Mouse (Mus musculus) intestine, embryonic 15.5 days (tissue): ENCODE measurements at regions not wholly inside any gene's neighbourhood (a gene's known extent, or its start where the extent isn't known, plus 50 kb on each side); places are given as distances from the start of the nearest gene placed in this dataset.

Experiments used
- ATAC-seq: fragments of 200-750 bp; cut with Nextera tagmentation; 2 replicates; pipeline ENCODE4 v1.8.0; 2017; ENCODE audit warnings: moderate TSS enrichment, moderate library complexity
- H3K27ac ChIP-seq: fragments of 300-500 bp; sonication (generic); 2 replicates; pipeline ENCODE4 v1.5.1; 2015; ENCODE audit warnings: mild to moderate bottlenecking, inconsistent platforms
- H3K27me3 ChIP-seq: fragments of 300-500 bp; sonication (generic); replicated peaks from 2 replicates; pipeline ENCODE4 v1.6.1; 2015; ENCODE audit warnings: inconsistent platforms
- H3K36me3 ChIP-seq: fragments of 300-500 bp; sonication (generic); 2 replicates; pipeline ENCODE4 v1.6.1; 2015; ENCODE audit warnings: inconsistent platforms
- H3K4me1 ChIP-seq: fragments of 300-500 bp; sonication (generic); replicated peaks from 2 replicates; pipeline ENCODE4 v1.6.1; 2015; ENCODE audit warnings: inconsistent platforms
- H3K4me2 ChIP-seq: fragments of 300-500 bp; sonication (generic); replicated peaks from 2 replicates; pipeline ENCODE4 v1.6.1; 2015; ENCODE audit warnings: mild to moderate bottlenecking, inconsistent platforms
- H3K4me3 ChIP-seq: fragments of 300-500 bp; sonication (generic); replicated peaks from 2 replicates; pipeline ENCODE4 v1.5.1; 2015; ENCODE audit warnings: inconsistent platforms
- H3K9ac ChIP-seq: fragments of 300-500 bp; sonication (generic); 2 replicates; pipeline ENCODE4 v1.6.1; 2015; ENCODE audit warnings: inconsistent platforms
- H3K9me3 ChIP-seq: fragments of 300-500 bp; sonication (generic); 2 replicates; pipeline ENCODE4 v1.6.1; 2016; ENCODE audit warnings: inconsistent platforms
- WGBS: fragments of 180-500 bp; shearing (Covaris S2); methylation state at CpG from one replicate; pipeline ENCODE4 v1.1.7; 2015; 5-methylcytosine and 5-hydroxymethylcytosine counted together

DNA sequence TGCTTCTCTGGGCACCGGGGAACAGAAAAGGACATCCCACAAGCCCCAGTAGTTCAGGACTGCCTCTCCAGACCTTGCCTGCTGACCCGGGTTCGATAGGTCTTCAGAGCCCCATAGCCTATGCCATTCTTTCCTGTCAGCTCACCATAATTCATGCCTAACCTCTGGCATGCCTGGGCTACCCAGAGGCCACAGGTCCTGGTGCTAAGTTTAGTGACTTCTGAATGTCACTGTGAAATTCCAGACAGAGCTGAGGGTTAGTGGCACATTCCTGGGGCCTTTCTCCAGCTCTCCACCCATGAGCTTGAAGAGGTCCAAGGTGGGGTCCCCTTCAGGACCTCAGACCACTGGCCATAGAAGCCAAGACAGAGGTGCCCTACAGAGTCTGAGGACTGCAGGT, 62.4 kb upstream of the Slc6a6 start:
- WGBS = 82% methylated on average over 3 of the region's 3 CpGs
- H3K4me3 ChIP-seq = no peak overlapping the region
- H3K9me3 ChIP-seq = no peaks in the 10 kb centered on the region
- no peak overlapping the region for H3K4me2 ChIP-seq
- no peaks in the 10 kb centered on the region for H3K27me3 ChIP-seq
- ATAC-seq = no peak
- H3K27ac ChIP-seq = no peak overlapping the region
- H3K4me1 ChIP-seq = peaks cover 7% of the 10 kb centered on the region; the same call in 1 of the 2 replicates
- no peaks in the 10 kb centered on the region for H3K36me3 ChIP-seq
- H3K9ac ChIP-seq = no peak overlapping the region

- no peaks in the 10 kb centered on the region for H3K36me3 ChIP-seq
- no peaks in the 10 kb centered on the region for H3K9me3 ChIP-seq
- no peak overlapping the region for H3K4me3 ChIP-seq
- H3K9ac ChIP-seq = no peak overlapping the region
- no peak for ATAC-seq
- H3K27me3 ChIP-seq = no peaks in the 10 kb centered on the region
- 53% methylated on average over 3 of the region's 3 CpGs for WGBS
- no peak overlapping the region for H3K27ac ChIP-seq
- H3K4me1 ChIP-seq = no peaks in the 10 kb centered on the region
- no peak overlapping the region for H3K4me2 ChIP-seq
Measured at GRCm38 (mm10) chr6:91622425-91622824, 61.4 kb upstream of the Slc6a6 start.

DNA sequence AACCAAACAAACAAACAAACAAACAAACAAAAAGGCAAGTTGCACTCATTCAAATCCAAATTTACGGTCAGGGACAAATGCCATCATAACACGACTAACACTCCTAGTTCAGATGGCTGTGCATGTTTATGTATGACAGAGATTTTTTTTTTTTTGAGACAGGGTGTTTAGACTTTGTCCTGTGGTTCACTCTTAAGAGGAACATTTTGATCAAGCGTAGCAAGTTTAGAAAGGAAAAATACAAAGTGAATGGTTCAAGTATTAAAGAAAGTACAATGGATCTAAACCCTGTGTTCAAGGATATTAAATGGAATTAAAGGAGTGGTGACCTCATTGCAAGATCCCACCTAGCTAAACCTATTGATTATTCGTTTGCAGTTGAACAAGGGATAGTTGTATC, 60.2 kb upstream of the Slc6a6 start:
- Histone ChIP-seq H3K4me1 (no peaks in the 10 kb centered on the region), H3K4me3 (no peak overlapping the region), H3K36me3 (no peaks in the 10 kb centered on the region), H3K4me2 (no peak overlapping the region), H3K27ac (no peak overlapping the region), H3K9me3 (no peaks in the 10 kb centered on the region), H3K27me3 (no peaks in the 10 kb centered on the region), H3K9ac (no peak overlapping the region)
- 88% methylated on average over 4 of the region's 4 CpGs for WGBS
- no peak for ATAC-seq

- Histone ChIP-seq H3K9ac (no peak overlapping the region), H3K36me3 (no peaks in the 10 kb centered on the region), H3K9me3 (no peaks in the 10 kb centered on the region), H3K27ac (no peak overlapping the region), H3K4me1 (no peaks in the 10 kb centered on the region), H3K4me2 (no peak overlapping the region), H3K27me3 (no peaks in the 10 kb centered on the region), H3K4me3 (no peak overlapping the region)
- no peak for ATAC-seq
- 86% methylated on average over 4 of the region's 4 CpGs for WGBS
Measured at GRCm38 (mm10) chr6:91629230-91629629, 54.6 kb upstream of the Slc6a6 start.

DNA sequence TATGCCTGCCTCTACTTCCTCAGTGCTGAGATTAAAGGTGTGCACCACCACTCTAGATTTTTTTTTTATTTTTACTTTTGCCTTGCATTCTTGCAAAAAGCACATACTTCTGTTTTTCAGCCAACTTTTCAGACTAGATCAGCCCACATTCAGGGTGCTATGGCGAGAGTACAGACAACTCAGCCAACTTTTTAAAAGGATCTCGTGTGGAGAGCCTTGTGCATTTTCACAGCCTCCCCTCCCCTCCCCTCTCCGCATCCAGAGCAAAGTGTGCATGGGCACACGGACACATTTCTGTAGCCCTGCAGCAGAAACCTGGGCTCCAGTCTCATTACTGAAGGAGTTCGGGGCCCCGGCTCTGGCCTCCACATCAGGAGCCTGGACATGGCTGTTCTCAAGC, 52.6 kb upstream of the Slc6a6 start:
- no peak for ATAC-seq
- Histone ChIP-seq H3K27me3 (no peaks in the 10 kb centered on the region), H3K36me3 (no peaks in the 10 kb centered on the region), H3K4me2 (no peak overlapping the region), H3K9ac (no peak overlapping the region), H3K27ac (no peak overlapping the region), H3K9me3 (no peaks in the 10 kb centered on the region), H3K4me1 (no peaks in the 10 kb centered on the region), H3K4me3 (no peak overlapping the region)
- 89% methylated on average over 6 of the region's 6 CpGs for WGBS
